Mouse (Mus musculus): ENCODE data around the gene Fgf7. TPM values are rescaled to one million over a fixed set of nuclear protein-coding genes. Genes with fewer than 3 reads are reported as not detected.

Gene Fgf7
- total and polyA plus RNA-seq, 3 experiments: not detected

GRCm38 (mm10) chr2:126038221-126039000, 4.0 kb downstream of the Fgf7 start:
- no peak for DNase-seq (ENCODE audit: low read depth, low spot score)
- no peaks in the 10 kb centered on the region for H3K79me2 ChIP-seq (ENCODE audit: control insufficient read depth, insufficient read depth, low read length, poor library complexity)
- H3K4me1 ChIP-seq (ENCODE audit: control insufficient read depth in 1 of 2, insufficient read depth in 2 of 2, low read length in 2 of 2): no peaks in the 10 kb centered on the region
- H3K9me3 ChIP-seq (replicated peaks; ENCODE audit: insufficient read depth, low read length): no peaks in the 10 kb centered on the region
- peaks cover 0 to 3% of the 10 kb centered on the region in 2 experiments; a peak in 3 of 4 replicates for H3K27me3 ChIP-seq (ENCODE audit: control insufficient read depth in 1 of 2, insufficient read depth in 2 of 2, low read length in 2 of 2)
- no peaks in the 10 kb centered on the region for H3K36me3 ChIP-seq (ENCODE audit: control insufficient read depth in 1 of 2, insufficient read depth in 2 of 2, low read length in 2 of 2)
- TF ChIP-seq MAX (IDR thresholded peaks at IDR 0.05; ENCODE audit: low read length) (no peak), E2F4 (IDR thresholded peaks at IDR 0.05; ENCODE audit: borderline replicate concordance, low read depth, low read length) (no peak), KAT2A (conservative IDR thresholded peaks at IDR 0.05; ENCODE audit: low read depth, low read length) (no peak), EP300 (IDR thresholded peaks at IDR 0.05; ENCODE audit: low read depth in 1 of 2, low read length in 2 of 2) (no peak), ZC3H11A (IDR thresholded peaks at IDR 0.05; ENCODE audit: low read depth, low read length) (no peak), CTCF (IDR thresholded peaks at IDR 0.05 in 2 of 3, conservative IDR thresholded peaks at IDR 0.05 in 1 of 3; ENCODE audit: control insufficient read depth in 1 of 3, insufficient read depth in 1 of 3, low read depth in 2 of 3, low read length in 3 of 3, poor library complexity in 1 of 3, severe bottlenecking in 1 of 3) (no peak), RAD21 (IDR thresholded peaks at IDR 0.05; ENCODE audit: low read depth, low read length) (no peak), MEF2A (IDR thresholded peaks at IDR 0.05; ENCODE audit: extremely low read depth, insufficient replicate concordance, low read depth, low read length, poor library complexity, severe bottlenecking) (no peak), USF1 (IDR thresholded peaks at IDR 0.05; ENCODE audit: low read depth, low read length) (no peak), ZKSCAN1 (IDR thresholded peaks at IDR 0.05; ENCODE audit: low read depth, low read length) (no peak), MYB (IDR thresholded peaks at IDR 0.05; ENCODE audit: low read depth, low read length) (no peak), ETS1 (IDR thresholded peaks at IDR 0.05; ENCODE audit: low read depth, low read length) (no peak), MYC (IDR thresholded peaks at IDR 0.05; ENCODE audit: low read depth, low read length) (no peak), SIN3A (IDR thresholded peaks at IDR 0.05; ENCODE audit: low read length) (no peak), TAL1 (IDR thresholded peaks at IDR 0.05; ENCODE audit: low read length) (no peak), RCOR1 (IDR thresholded peaks at IDR 0.05; ENCODE audit: low read depth, low read length) (no peak), MAZ (IDR thresholded peaks at IDR 0.05; ENCODE audit: low read depth, low read length) (no peak), GABPA (IDR thresholded peaks at IDR 0.05; ENCODE audit: low read depth, low read length) (no peak)
- no peak overlapping the region for H3K4me3 ChIP-seq (ENCODE audit: control insufficient read depth in 1 of 2, insufficient read depth in 1 of 2, low read depth in 2 of 2, low read length in 2 of 2)
- no peak overlapping the region for H3K27ac ChIP-seq (ENCODE audit: control insufficient read depth, low read depth, low read length)
- no peak overlapping the region for H3K9ac ChIP-seq (ENCODE audit: control insufficient read depth, low read depth, low read length, poor library complexity, severe bottlenecking)

- H3K9ac ChIP-seq (ENCODE audit: control insufficient read depth, low read depth, low read length, poor library complexity, severe bottlenecking): no peak overlapping the region
- H3K9me3 ChIP-seq (replicated peaks; ENCODE audit: insufficient read depth, low read length): no peaks in the 10 kb centered on the region
- no peak overlapping the region for H3K4me3 ChIP-seq (ENCODE audit: control insufficient read depth in 1 of 2, insufficient read depth in 1 of 2, low read depth in 2 of 2, low read length in 2 of 2)
- H3K27ac ChIP-seq (ENCODE audit: control insufficient read depth, low read depth, low read length): no peak overlapping the region
- H3K4me1 ChIP-seq (ENCODE audit: control insufficient read depth in 1 of 2, insufficient read depth in 2 of 2, low read length in 2 of 2): no peaks in the 10 kb centered on the region
- peaks cover 0 to 3% of the 10 kb centered on the region in 2 experiments; a peak in 3 of 4 replicates for H3K27me3 ChIP-seq (ENCODE audit: control insufficient read depth in 1 of 2, insufficient read depth in 2 of 2, low read length in 2 of 2)
- H3K36me3 ChIP-seq (ENCODE audit: control insufficient read depth in 1 of 2, insufficient read depth in 2 of 2, low read length in 2 of 2): no peaks in the 10 kb centered on the region
- TF ChIP-seq MAFK (IDR thresholded peaks at IDR 0.05; ENCODE audit: borderline replicate concordance, low read depth, low read length): no peak
- no peaks in the 10 kb centered on the region for H3K79me2 ChIP-seq (ENCODE audit: control insufficient read depth, insufficient read depth, low read length, poor library complexity)
- no peak for DNase-seq (ENCODE audit: low read depth, low spot score)
Observed at GRCm38 (mm10) chr2:126039414-126039891, 5.0 kb downstream of the Fgf7 start.
